Mouse (Mus musculus) urinary bladder, adult 2 months (tissue): Measurements from ENCODE around the gene Hopx. TPM values are rescaled to one million over a fixed set of nuclear protein-coding genes. Genes with fewer than 3 reads are reported as not detected.

ENCODE experiments used
- DNase-seq: peaks from one replicate; pipeline ENCODE4 v3.0.0; 2022; ENCODE audit warnings: low spot score
- polyA plus RNA-seq: library from polyadenylated mRNA; depleted of rRNA; stranded (reverse); fragments of >200 nt; gene quantifications from 2 replicates; pipeline ENCODE4 v1.2.3, GENCODE M21; 2012

The Hopx gene
- polyA plus RNA-seq, 1 experiment = 93.9 TPM

GRCm38 (mm10) chr5:77132457-77133135 is 17.7 kb upstream of the Hopx start:
- no peak for DNase-seq

GRCm38 (mm10) chr5:77131879-77132278 is 17.0 kb upstream of the Hopx start:
- DNase-seq = no peak

- no peak for DNase-seq
Measured at GRCm38 (mm10) chr5:77130310-77131020, 15.5 kb upstream of the Hopx start.

- DNase-seq = no peak
Measured at GRCm38 (mm10) chr5:77129907-77130306, 15.0 kb upstream of the Hopx start.

GRCm38 (mm10) chr5:77128854-77129253 is 13.9 kb upstream of the Hopx start:
- no peak for DNase-seq

GRCm38 (mm10) chr5:77126415-77126968 is 11.6 kb upstream of the Hopx start:
- DNase-seq = no peak

GRCm38 (mm10) chr5:77124817-77125283 is 9.9 kb upstream of the Hopx start:
- no peak for DNase-seq

- DNase-seq = no peak
Measured at GRCm38 (mm10) chr5:77124165-77124564, 9.2 kb upstream of the Hopx start.

GRCm38 (mm10) chr5:77123597-77123996 is 8.7 kb upstream of the Hopx start:
- DNase-seq = no peak

- no peak for DNase-seq
Measured at GRCm38 (mm10) chr5:77122254-77123192, 7.6 kb upstream of the Hopx start.

GRCm38 (mm10) chr5:77120701-77121100 is 5.8 kb upstream of the Hopx start:
- no peak for DNase-seq

GRCm38 (mm10) chr5:77119475-77120422 is 4.8 kb upstream of the Hopx start:
- no peak for DNase-seq

GRCm38 (mm10) chr5:77115732-77116131 is 811 bp upstream of the Hopx start:
- DNase-seq = no peak

GRCm38 (mm10) chr5:77113773-77114172 is 1.1 kb downstream of the Hopx start:
- DNase-seq = no peak

GRCm38 (mm10) chr5:77112066-77112465 is 2.9 kb downstream of the Hopx start:
- DNase-seq = no peak

- DNase-seq = no peak
Measured at GRCm38 (mm10) chr5:77109814-77110213, 5.1 kb downstream of the Hopx start.

GRCm38 (mm10) chr5:77108806-77109205 is 6.1 kb downstream of the Hopx start:
- DNase-seq = no peak

- DNase-seq = no peak
Measured at GRCm38 (mm10) chr5:77107146-77107822, 7.6 kb downstream of the Hopx start.

GRCm38 (mm10) chr5:77102522-77103365 is 12.2 kb downstream of the Hopx start:
- DNase-seq = no peak
